Mouse (Mus musculus) heart, adult 18-20 months (tissue): ENCODE measurements around the gene Rnf213. TPM values are rescaled to one million over a fixed set of nuclear protein-coding genes. Genes with fewer than 3 reads are reported as not detected.

Experiments used
- DNase-seq, 2 experiments: peaks; one replicate each; pipeline ENCODE4 v3.0.0; 2021 to 2022; ENCODE audit warnings: mixed read lengths in 1 of 2
- microRNA-seq, 2 experiments: library from miRNA; unstranded; fragments of <30 nt; microRNA quantifications; one replicate each; pipeline ENCODE4 v1.2.0; 2022
- total RNA-seq, 2 experiments: library from RNA; stranded (reverse); gene quantifications; 2 replicates each; pipeline ENCODE4 v1.2.3; 2021

Rnf213 gene
- total RNA-seq, 2 experiments from 2014 or later = 14.6 to 15.2 TPM

- no peak for DNase-seq
Observed at GRCm38 (mm10) chr11:119515823-119516676, 123.2 kb downstream of the Rnf213 start.

DNA sequence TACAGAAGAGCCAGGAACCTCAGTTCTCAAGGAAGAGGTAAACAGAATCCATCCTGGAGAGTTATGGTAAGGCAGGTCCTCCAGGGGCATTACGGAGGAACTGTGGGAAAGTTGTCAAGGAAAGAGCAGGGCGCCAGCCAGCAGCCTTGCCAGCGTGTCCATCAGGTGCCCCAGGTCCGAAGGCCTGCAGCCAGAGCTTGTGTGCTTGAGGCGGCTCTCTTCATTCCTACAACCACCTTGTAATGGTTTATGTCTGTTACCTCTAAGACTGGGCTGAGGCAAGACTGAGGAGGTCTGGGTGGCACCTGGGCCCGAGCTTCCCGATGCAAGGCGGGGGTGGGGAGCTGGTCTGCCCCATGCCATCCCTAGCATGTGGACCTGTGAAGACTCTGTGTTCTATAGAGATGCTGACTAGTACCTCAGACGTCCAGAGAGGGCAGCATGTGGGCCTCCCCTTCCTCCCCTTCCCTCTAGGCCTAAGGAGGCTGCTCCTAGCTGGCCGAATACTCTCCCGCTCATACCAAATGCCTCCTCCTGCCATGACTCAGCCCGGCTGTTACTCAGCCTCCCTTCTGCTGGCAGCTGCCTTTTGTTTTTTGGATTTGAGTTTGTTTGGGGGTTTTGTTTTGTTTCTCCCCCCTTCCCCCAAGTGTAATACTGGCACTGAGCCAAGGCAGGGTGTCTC lies 123.9 kb downstream of the Rnf213 start:
- no peak for DNase-seq

- no peak for DNase-seq
Observed at GRCm38 (mm10) chr11:119519387-119519786, 126.5 kb downstream of the Rnf213 start.

DNA sequence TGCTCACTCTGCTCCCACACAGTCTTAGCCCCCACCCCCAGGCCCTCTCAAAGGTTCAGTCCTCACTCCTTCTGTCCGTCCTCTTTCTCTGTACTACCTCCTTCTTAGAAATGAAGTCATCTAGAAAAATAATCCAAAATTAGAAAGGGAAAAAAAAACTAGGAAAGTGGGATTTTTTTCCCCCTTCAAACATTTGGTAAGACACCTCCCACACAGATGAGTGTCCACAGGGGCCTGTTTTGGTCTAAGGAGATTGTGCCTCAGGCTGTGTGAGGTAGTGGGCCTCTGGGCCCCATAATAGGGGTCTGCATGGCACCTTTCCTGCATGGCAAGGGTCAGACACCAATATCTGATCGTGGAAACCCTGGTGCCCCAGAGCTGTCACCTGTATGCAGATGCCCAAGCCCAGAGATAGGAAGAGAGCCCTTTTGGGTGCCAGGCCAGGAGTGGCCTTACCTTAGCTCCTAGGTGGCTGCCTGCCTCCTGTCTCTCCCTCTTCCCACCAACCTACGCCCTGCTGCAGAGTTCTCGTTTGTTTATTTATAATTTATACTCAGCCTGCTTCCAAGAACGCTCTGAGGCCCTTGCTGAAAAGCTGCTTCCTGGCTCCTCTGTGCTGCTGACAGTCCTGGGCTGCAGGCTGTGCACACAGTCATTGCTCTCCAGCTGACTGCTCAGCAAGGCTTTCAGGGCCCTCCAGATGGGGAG lies 127.3 kb downstream of the Rnf213 start:
- no peak for DNase-seq

- DNase-seq = no peak
Observed at GRCm38 (mm10) chr11:119520713-119521063, 127.8 kb downstream of the Rnf213 start.

DNA sequence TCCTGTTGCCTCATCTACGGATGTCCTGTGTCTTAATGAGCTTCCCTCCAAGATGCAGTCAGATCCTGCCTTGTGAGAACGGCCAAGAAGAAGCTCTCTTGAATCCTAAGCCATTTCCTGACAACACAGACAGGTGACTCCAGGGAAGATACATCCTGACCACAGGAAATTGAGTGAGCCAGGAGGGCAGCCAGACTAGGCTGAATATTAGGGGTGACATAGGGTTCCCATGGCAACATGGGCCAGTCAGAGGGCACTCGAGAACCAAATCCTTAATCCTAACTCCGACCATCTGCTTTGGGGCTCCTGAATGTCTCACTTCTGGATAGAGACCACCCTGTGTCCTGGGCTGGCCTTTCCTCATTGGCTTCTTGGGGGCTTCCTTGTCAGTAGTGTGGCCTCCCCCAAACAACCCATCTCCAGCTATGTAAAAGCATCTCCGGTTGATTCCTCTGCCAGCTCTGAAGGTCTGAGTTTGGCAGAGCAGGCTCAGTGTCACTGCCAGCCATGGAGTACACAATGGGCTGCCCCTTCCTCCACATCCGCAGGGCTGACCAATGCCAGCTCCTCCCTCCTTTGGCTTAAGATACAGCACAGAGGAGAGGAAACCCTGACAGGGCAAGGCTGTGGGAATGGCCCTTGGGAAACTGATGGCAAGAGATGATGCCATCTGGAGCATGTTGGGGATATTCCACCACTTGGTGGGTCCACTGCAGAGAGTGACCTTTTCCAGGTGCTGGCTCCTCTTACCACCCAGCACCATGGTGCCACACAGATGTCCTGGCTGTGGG lies 129.2 kb downstream of the Rnf213 start:
- DNase-seq = no peak

- peak; percentile 37 to 63 for DNase-seq
Observed at GRCm38 (mm10) chr11:119522779-119523178, 129.9 kb downstream of the Rnf213 start.

DNA sequence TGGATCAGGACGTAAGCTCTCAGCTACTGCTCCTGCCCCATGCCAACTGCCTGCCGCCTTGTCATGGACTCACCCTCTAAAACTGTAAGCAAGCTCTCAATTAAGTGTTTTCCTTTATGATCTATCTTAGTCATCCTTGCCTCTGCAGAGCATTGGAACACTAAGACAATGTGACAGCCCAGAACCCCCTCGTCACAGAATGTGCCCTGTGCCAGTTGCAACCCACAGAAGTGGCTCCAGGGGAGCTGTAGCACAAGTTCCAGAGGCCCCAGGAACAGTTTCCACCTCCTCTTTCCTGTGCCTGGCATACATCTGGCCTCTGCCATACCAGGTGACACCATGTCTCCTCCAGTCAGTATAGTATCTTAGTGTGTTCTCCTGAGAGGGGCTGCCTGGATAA lies 130.5 kb downstream of the Rnf213 start:
- no peak for DNase-seq

DNA sequence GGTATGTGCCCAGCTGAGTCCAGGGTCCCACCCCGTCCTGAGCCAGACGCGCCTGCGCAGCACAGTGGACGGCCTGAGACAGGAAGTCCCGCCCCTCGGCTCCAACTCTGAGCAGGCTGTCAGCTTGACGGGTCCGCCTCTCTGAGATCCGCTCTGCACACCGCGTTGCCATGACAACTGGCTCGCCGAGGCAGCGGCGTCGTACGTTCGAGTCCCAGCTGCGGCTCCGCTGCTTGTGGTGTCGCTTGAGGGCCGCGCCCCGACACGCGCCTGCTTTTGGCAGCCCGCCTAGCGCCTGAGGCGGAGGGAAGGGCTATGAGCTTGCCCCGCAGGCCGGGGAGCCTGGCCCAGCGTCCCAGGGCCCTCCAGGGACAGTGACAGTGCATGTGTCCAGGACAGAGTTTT lies 131.6 kb downstream of the Rnf213 start:
- peak; percentile 88 to 93 for DNase-seq

DNA sequence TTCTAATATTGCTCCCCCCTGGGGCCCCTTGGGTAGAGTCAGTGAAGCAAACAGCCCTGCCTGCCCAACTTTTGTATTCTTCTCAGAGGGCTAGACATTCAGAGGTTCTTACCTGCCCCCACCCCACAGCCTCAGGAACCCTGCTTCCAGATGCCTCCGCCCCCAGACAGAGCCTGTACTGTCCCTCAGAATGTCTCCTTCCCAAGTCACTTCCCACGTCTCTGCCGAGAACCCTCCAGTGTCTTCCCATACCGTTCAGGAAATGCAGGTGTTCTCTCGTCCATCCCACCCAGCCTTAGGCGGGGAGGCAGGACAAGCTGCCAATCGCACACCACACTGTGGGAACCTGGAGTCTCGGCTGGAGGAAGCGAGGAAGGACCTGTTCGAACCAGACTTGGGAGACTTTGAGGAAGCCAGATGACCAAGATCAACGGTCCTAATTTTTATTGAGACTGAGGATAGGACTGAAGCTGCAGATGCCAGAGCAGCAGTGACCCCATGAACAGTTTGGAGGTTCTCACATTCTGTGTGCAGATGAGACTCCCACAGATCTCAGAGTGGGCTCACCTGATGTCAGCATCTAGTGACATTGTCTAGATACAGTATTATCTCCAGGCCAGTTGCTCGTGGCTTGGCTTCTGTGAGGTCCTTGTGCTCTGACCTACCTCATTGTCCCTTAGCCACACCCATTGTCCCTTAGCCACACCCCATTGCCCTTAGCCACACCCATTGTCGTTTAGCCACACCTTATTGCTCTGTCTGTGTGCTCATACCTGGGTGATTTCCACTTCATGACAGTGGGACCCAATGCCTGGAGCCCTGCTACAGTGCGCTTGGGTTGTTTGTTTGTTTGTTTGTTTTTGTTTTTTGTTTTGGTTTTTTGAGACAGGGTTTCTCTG lies 133.4 kb downstream of the Rnf213 start:
- DNase-seq = no peak

DNA sequence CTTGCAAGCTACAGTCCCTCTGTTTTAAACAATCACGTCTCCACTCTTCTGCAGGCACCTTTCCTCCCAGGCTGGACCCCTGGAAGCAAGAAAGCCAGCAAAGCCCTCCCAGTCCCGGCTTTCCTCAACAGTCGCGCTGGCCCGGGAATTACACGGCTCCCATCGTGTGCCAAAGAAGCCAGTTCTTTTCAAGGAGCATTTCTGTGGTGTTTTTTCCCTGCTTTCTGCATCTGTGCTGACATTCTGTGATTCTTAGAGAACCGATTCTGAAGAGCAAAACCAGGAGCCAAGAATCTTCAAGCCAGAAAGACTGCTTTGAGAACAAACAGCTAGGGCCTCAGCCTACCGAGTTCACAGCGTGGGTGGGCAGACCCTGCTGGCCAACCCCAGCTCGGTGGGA lies 136.0 kb downstream of the Rnf213 start:
- no peak for DNase-seq

- DNase-seq = no peak
Observed at GRCm38 (mm10) chr11:119532460-119532859, 139.6 kb downstream of the Rnf213 start.

DNA sequence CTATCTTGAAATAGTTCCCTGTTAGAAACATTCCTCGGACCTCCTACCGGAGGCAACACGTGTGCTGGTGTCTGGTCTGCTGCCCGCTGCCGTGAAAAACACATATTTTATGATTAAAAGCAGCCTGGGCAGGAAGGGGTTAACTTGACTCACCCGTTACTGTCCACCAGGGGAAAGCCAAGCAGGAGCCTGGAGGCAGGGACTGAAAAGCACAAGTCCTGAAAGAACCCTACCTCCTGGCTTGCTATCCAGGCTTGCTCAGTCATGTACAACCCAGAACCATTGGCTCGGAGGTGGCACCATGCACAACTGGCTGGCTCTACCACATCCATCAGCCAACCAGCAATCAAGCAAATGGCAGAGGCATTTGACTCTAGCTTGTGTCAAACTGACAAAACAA lies 140.8 kb downstream of the Rnf213 start:
- no peak for DNase-seq

Small RNAs within 50 kb of the gene (microRNA-seq; reads per million reads assigned to microRNA genes)
- 0 to 0.27 reads per million in 2 experiments for gene Mir1932

Other genes starting within 250 kb of the Rnf213 start
- 10 to 100 TPM; 54.9 to 56.9 TPM for gene Tbc1d16, start 164.6 kb upstream of the Rnf213 start, total RNA-seq
- gene Ccdc40, start 164.5 kb upstream of the Rnf213 start, total RNA-seq = under 1 TPM; 0.17 to 0.21 TPM
- gene Gaa, start 125.2 kb upstream of the Rnf213 start, total RNA-seq = 100 to 1,000 TPM in 1 of 2 experiments, 10 to 100 TPM in 1; 91.3 to 110 TPM
- gene Eif4a3, start 93.0 kb upstream of the Rnf213 start, total RNA-seq = 10 to 100 TPM; 62.5 to 71.7 TPM
- not detected for gene Card14, start 85.3 kb upstream of the Rnf213 start, total RNA-seq
- 1 to 10 TPM; 4.8 to 5.6 TPM for gene Sgsh, start 37.6 kb upstream of the Rnf213 start, total RNA-seq
- gene Slc26a11, start 37.5 kb upstream of the Rnf213 start, total RNA-seq = 1 to 10 TPM; 3.1 TPM
- gene Endov, start 98.2 kb downstream of the Rnf213 start, total RNA-seq = 1 to 10 TPM; 7.0 to 7.5 TPM
- under 1 TPM; 0.07 to 0.13 TPM for gene Nptx1, start 154.7 kb downstream of the Rnf213 start, total RNA-seq
- 10 to 100 TPM; 30.4 to 34.0 TPM for gene Rptor, start 209.8 kb downstream of the Rnf213 start, total RNA-seq